Comparison of ENCODE assay signal across 8 mouse cellular contexts in genomic region chr8:71660325-71661120, GRCm38 (mm10). TPM values are rescaled to one million over a fixed set of nuclear protein-coding genes. Genes with fewer than 3 reads are reported as not detected.
DNase-seq lines count a peak whose midpoint lies in the region; ATAC-seq and TF ChIP-seq lines count a peak whose summit lies in the region.

No protein-coding gene starts in this region.

- peaks cover 13% of the 10 kb centered on the region for H3K4me1 ChIP-seq in embryonic facial prominence, embryonic 10.5 days
- no peaks in the 10 kb centered on the region for H3K4me1 ChIP-seq in limb, embryonic 14.5 days (ENCODE audit: control insufficient read depth, insufficient read depth, low read length)
- H3K4me1 ChIP-seq in midbrain, postnatal 0 days (ENCODE audit: insufficient read depth, low read length): no peaks in the 10 kb centered on the region
- 0 out of 2 replicates have a peak, but pooled peaks cover 2% of the 10 kb centered on the region for H3K4me1 ChIP-seq in spleen, adult 2 months (ENCODE audit: control insufficient read depth, insufficient read depth, insufficient read length)

- no peaks in the 10 kb centered on the region for H3K36me3 ChIP-seq in embryonic facial prominence, embryonic 10.5 days (replicated peaks)
- H3K36me3 ChIP-seq in limb, embryonic 14.5 days (ENCODE audit: control insufficient read depth, insufficient read depth, low read length): no peaks in the 10 kb centered on the region
- H3K36me3 ChIP-seq in midbrain, postnatal 0 days (ENCODE audit: insufficient read depth, low read length): peaks cover 56% of the 10 kb centered on the region
- H3K36me3 ChIP-seq in spleen, adult 2 months (ENCODE audit: control insufficient read depth, insufficient read depth, low read length): no peaks in the 10 kb centered on the region

- H3K27me3 ChIP-seq in embryonic facial prominence, embryonic 10.5 days (replicated peaks; ENCODE audit: low read depth, poor library complexity, severe bottlenecking): peaks cover 90% of the 10 kb centered on the region
- peaks cover 41% of the 10 kb centered on the region for H3K27me3 ChIP-seq in limb, embryonic 14.5 days (ENCODE audit: control insufficient read depth, insufficient read depth, low read length)
- H3K27me3 ChIP-seq in midbrain, postnatal 0 days (ENCODE audit: insufficient read depth, low read length): no peaks in the 10 kb centered on the region; the same call in 1 of the 2 replicates
- H3K27me3 ChIP-seq in spleen, adult 2 months (ENCODE audit: control insufficient read depth, insufficient read depth, low read length): no peaks in the 10 kb centered on the region

- TF ChIP-seq CTCF in midbrain, postnatal 0 days (IDR thresholded peaks at IDR 0.05): peak; percentile 95
- TF ChIP-seq CTCF in spleen, adult 2 months (IDR thresholded peaks at IDR 0.05; ENCODE audit: extremely low read depth, insufficient read depth, insufficient read length, insufficient replicate concordance): peak; percentile 91

- H3K9me3 ChIP-seq in embryonic facial prominence, embryonic 10.5 days: no peaks in the 10 kb centered on the region
- H3K9me3 ChIP-seq in limb, embryonic 14.5 days (ENCODE audit: control insufficient read depth, low read length): no peaks in the 10 kb centered on the region
- no peaks in the 10 kb centered on the region for H3K9me3 ChIP-seq in midbrain, postnatal 0 days (ENCODE audit: low read length)

- DNase-seq in 3T3-L1 (ENCODE audit: low read depth, low spot score): peak; percentile 92
- DNase-seq in adrenal gland, postnatal 14 days: peak; percentile 91
- peak; percentile 88 for DNase-seq in embryonic facial prominence, embryonic 10.5 days (ENCODE audit: low spot score)
- DNase-seq in heart, adult 18-20 months: peak; percentile 77 to 93
- peak; percentile 63 to 84 for DNase-seq in kidney, adult 8-10 months
- peak; percentile 81 for DNase-seq in limb, embryonic 14.5 days (ENCODE audit: low spot score)
- DNase-seq in midbrain, postnatal 0 days (ENCODE audit: low spot score): peak; percentile 92
- DNase-seq in spleen, adult 2 months (ENCODE audit: low read depth in 1 of 2, low spot score in 2 of 2): peak; percentile 54 to 81

- H3K27ac ChIP-seq in embryonic facial prominence, embryonic 10.5 days (replicated peaks): no peak overlapping the region
- no peak overlapping the region for H3K27ac ChIP-seq in limb, embryonic 14.5 days (replicated peaks; ENCODE audit: low read depth, low read length)
- H3K27ac ChIP-seq in midbrain, postnatal 0 days (ENCODE audit: low read depth, low read length): no peak overlapping the region
- H3K27ac ChIP-seq in spleen, adult 2 months (ENCODE audit: insufficient read depth, low read length): no peak overlapping the region

- ATAC-seq in limb, embryonic 14.5 days (ENCODE audit: low FRiP score, low read depth): peak; percentile 60
- ATAC-seq in midbrain, postnatal 0 days (ENCODE audit: low FRiP score): peak; percentile 34

- no peak for TF ChIP-seq POLR2A in limb, embryonic 14.5 days (IDR thresholded peaks at IDR 0.05; ENCODE audit: borderline replicate concordance, extremely low read depth, insufficient read depth, insufficient read length)
- no peak for TF ChIP-seq POLR2A in spleen, adult 2 months (IDR thresholded peaks at IDR 0.05; ENCODE audit: low read depth, low read length)

- H3K4me2 ChIP-seq in limb, embryonic 14.5 days (replicated peaks; ENCODE audit: low read depth, low read length, severe bottlenecking): no peak overlapping the region
- H3K4me2 ChIP-seq in midbrain, postnatal 0 days (ENCODE audit: low read depth, low read length, poor library complexity, severe bottlenecking): no peak overlapping the region

- H3K9ac ChIP-seq in limb, embryonic 14.5 days (ENCODE audit: low read depth, low read length, severe bottlenecking): no peak overlapping the region
- H3K9ac ChIP-seq in midbrain, postnatal 0 days (replicated peaks; ENCODE audit: low read length, poor library complexity, severe bottlenecking): no peak overlapping the region

- 6% methylated on average over 36 of the region's 36 CpGs for WGBS in embryonic facial prominence, embryonic 10.5 days
- 9% methylated on average over 36 of the region's 36 CpGs for WGBS in limb, embryonic 14.5 days
- WGBS in midbrain, postnatal 0 days: 10% methylated on average over 36 of the region's 36 CpGs
- 22% methylated on average over 36 of the region's 36 CpGs for WGBS in spleen, adult 2 months

- H3K4me3 ChIP-seq in embryonic facial prominence, embryonic 10.5 days: no peak overlapping the region
- no peak overlapping the region for H3K4me3 ChIP-seq in limb, embryonic 14.5 days (replicated peaks; ENCODE audit: low read length)
- H3K4me3 ChIP-seq in midbrain, postnatal 0 days (ENCODE audit: low read depth, low read length): no peak overlapping the region
- H3K4me3 ChIP-seq in spleen, adult 2 months (ENCODE audit: extremely low read depth, insufficient read depth, insufficient read length): no peak overlapping the region

RNA-seq across cellular contexts. Expression of gene Unc13a, which starts 11.0 kb away (rescaled TPM):
- total RNA-seq in adrenal gland, postnatal 14 days (2021): 7.2 and 7.7 TPM in 2 replicates
- polyA plus RNA-seq in embryonic facial prominence, embryonic 10.5 days (2016; fragmentation: Nextera tagmentation; extraction: Ambion mirVana): 2.2 TPM in 2 replicates
- under 1 TPM; 0.55 to 0.87 TPM for total RNA-seq in heart, adult 18-20 months (2021)
- 0.28 and 0.39 TPM in 2 replicates for polyA plus RNA-seq in limb, embryonic 14.5 days (2012; rRNA removed)
- polyA plus RNA-seq in limb, embryonic 14.5 days (2014; fragmentation: Nextera tagmentation; extraction: Ambion mirVana): 0.91 and 0.97 TPM in 2 replicates
- total RNA-seq in midbrain, postnatal 0 days (2014; rRNA removed): 69.0 and 70.8 TPM in 2 replicates
- polyA plus RNA-seq in midbrain, postnatal 0 days (2015; fragmentation: Nextera tagmentation; extraction: Ambion mirVana): 14.5 and 16.2 TPM in 2 replicates
- polyA plus RNA-seq in spleen, adult 2 months (2012; rRNA removed): 0.47 and 0.54 TPM in 2 replicates

RNA-seq across cellular contexts. Expression of gene Jak3, which starts 15.6 kb away (rescaled TPM):
- total RNA-seq in adrenal gland, postnatal 14 days (2021): 17.4 and 21.4 TPM in 2 replicates
- 3.6 and 4.0 TPM in 2 replicates for polyA plus RNA-seq in embryonic facial prominence, embryonic 10.5 days (2016; fragmentation: Nextera tagmentation; extraction: Ambion mirVana)
- total RNA-seq in heart, adult 18-20 months (2021): 1 to 10 TPM; 7.3 to 8.3 TPM
- 8.0 and 11.1 TPM in 2 replicates for polyA plus RNA-seq in limb, embryonic 14.5 days (2012; rRNA removed)
- 5.2 and 5.3 TPM in 2 replicates for polyA plus RNA-seq in limb, embryonic 14.5 days (2014; fragmentation: Nextera tagmentation; extraction: Ambion mirVana)
- 9.0 and 12.3 TPM in 2 replicates for total RNA-seq in midbrain, postnatal 0 days (2014; rRNA removed)
- 6.4 and 7.1 TPM in 2 replicates for polyA plus RNA-seq in midbrain, postnatal 0 days (2015; fragmentation: Nextera tagmentation; extraction: Ambion mirVana)
- 62.6 and 81.5 TPM in 2 replicates for polyA plus RNA-seq in spleen, adult 2 months (2012; rRNA removed)

RNA-seq across cellular contexts. Expression of gene Insl3, which starts 28.5 kb away (rescaled TPM):
- total RNA-seq in adrenal gland, postnatal 14 days (2021): 8.0 and 9.8 TPM in 2 replicates
- polyA plus RNA-seq in embryonic facial prominence, embryonic 10.5 days (2016; fragmentation: Nextera tagmentation; extraction: Ambion mirVana): 0.55 TPM in 1 of 2 replicates, not detected in the other
- 1 to 10 TPM; 1.3 to 1.6 TPM for total RNA-seq in heart, adult 18-20 months (2021)
- 1.8 and 2.5 TPM in 2 replicates for polyA plus RNA-seq in limb, embryonic 14.5 days (2012; rRNA removed)
- polyA plus RNA-seq in limb, embryonic 14.5 days (2014; fragmentation: Nextera tagmentation; extraction: Ambion mirVana): 1.7 TPM in 1 of 2 replicates, not detected in the other
- total RNA-seq in midbrain, postnatal 0 days (2014; rRNA removed): not detected in 2 replicates
- polyA plus RNA-seq in midbrain, postnatal 0 days (2015; fragmentation: Nextera tagmentation; extraction: Ambion mirVana): 1.2 and 2.1 TPM in 2 replicates
- 52.4 and 70.9 TPM in 2 replicates for polyA plus RNA-seq in spleen, adult 2 months (2012; rRNA removed)

RNA-seq across cellular contexts. Expression of gene B3gnt3, which starts 41.1 kb away (rescaled TPM):
- 5.4 and 7.4 TPM in 2 replicates for total RNA-seq in adrenal gland, postnatal 14 days (2021)
- polyA plus RNA-seq in embryonic facial prominence, embryonic 10.5 days (2016; fragmentation: Nextera tagmentation; extraction: Ambion mirVana): 0.54 and 0.72 TPM in 2 replicates
- 1 to 10 TPM; 4.9 to 5.9 TPM for total RNA-seq in heart, adult 18-20 months (2021)
- polyA plus RNA-seq in limb, embryonic 14.5 days (2012; rRNA removed): 1.1 and 1.5 TPM in 2 replicates
- polyA plus RNA-seq in limb, embryonic 14.5 days (2014; fragmentation: Nextera tagmentation; extraction: Ambion mirVana): 0.67 and 0.77 TPM in 2 replicates
- total RNA-seq in midbrain, postnatal 0 days (2014; rRNA removed): 0.24 and 1.6 TPM in 2 replicates
- polyA plus RNA-seq in midbrain, postnatal 0 days (2015; fragmentation: Nextera tagmentation; extraction: Ambion mirVana): 0.31 and 0.50 TPM in 2 replicates
- 5.2 and 5.6 TPM in 2 replicates for polyA plus RNA-seq in spleen, adult 2 months (2012; rRNA removed)

RNA-seq across cellular contexts. Expression of gene Colgalt1, which starts 49.7 kb away (rescaled TPM):
- 60.0 and 62.0 TPM in 2 replicates for total RNA-seq in adrenal gland, postnatal 14 days (2021)
- 52.1 and 53.7 TPM in 2 replicates for polyA plus RNA-seq in embryonic facial prominence, embryonic 10.5 days (2016; fragmentation: Nextera tagmentation; extraction: Ambion mirVana)
- total RNA-seq in heart, adult 18-20 months (2021): 10 to 100 TPM; 41.6 to 42.4 TPM
- polyA plus RNA-seq in limb, embryonic 14.5 days (2012; rRNA removed): 240 and 285 TPM in 2 replicates
- 114 and 116 TPM in 2 replicates for polyA plus RNA-seq in limb, embryonic 14.5 days (2014; fragmentation: Nextera tagmentation; extraction: Ambion mirVana)
- total RNA-seq in midbrain, postnatal 0 days (2014; rRNA removed): 104 and 106 TPM in 2 replicates
- polyA plus RNA-seq in midbrain, postnatal 0 days (2015; fragmentation: Nextera tagmentation; extraction: Ambion mirVana): 62.8 TPM in 2 replicates
- 159 and 216 TPM in 2 replicates for polyA plus RNA-seq in spleen, adult 2 months (2012; rRNA removed)

Comparison
In these comparisons a context has a peak if more than half of its experiments do, and no peak if none do; other contexts are left out.
1. RNA of gene Insl3, which starts 28.5 kb away (polyA plus RNA-seq): 52.4 to 70.9 TPM in spleen, adult 2 months; 1.7 to 2.5 TPM in limb, embryonic 14.5 days, 1.2 to 2.1 TPM in midbrain, postnatal 0 days and 0.55 TPM in embryonic facial prominence, embryonic 10.5 days; every median in the first group is over 10 times any median in the second.
2. Peak in every context shown above with its lines, with median percentiles within 50 percentile points of each other: DNase-seq.